Mouse (Mus musculus) gastrocnemius, adult 18-20 months (tissue): ENCODE results near the gene Gm8356. TPM values are rescaled to one million over a fixed set of nuclear protein-coding genes. Genes with fewer than 3 reads are reported as not detected.
"Not testable (repeated sequence)": the region's sequence is repeated elsewhere in the genome, so short reads cannot be mapped to it uniquely, and the experiment has no call there.

ENCODE experiments used
- DNase-seq: peaks from one replicate; pipeline ENCODE4 v3.0.0; 2021; ENCODE audit warnings: low spot score
- long read RNA-seq, 2 experiments: library from polyadenylated mRNA; stranded (forward); transcript quantifications; one replicate each; pipeline ENCODE4 v2.0.0; 2021
- total RNA-seq, 2 experiments: library from RNA; stranded (reverse); gene quantifications; 2 replicates each; pipeline ENCODE4 v1.2.3; 2021

Gene Gm8356
- not detected for total RNA-seq
- long read RNA-seq, experiment 1, result 0 reads
- long read RNA-seq, experiment 2, result 0 reads

DNA sequence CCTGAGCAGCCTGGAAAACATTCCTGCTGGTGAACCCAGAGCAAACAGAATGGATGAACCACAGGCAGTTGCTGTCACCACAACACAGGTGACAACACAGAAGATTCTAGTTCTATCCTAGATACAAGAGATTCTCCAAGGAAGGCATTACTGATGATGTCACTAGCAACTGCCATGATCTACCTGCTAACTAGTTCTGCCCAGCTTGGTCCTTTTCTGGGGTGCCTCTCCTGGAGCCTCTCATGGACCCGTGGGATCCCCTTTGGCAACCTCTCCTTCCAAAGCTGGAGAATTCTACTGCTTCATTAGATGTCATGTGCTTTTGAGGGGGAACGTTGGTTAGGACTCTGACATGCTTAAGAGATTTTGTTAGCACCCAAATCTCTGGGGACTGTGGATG, at the start of gene Gm8356:
Gm8356 (minus strand) TSS at position 101 of the 400 bp plus-strand sequence.
- DNase-seq, result not testable (repeated sequence)

DNA sequence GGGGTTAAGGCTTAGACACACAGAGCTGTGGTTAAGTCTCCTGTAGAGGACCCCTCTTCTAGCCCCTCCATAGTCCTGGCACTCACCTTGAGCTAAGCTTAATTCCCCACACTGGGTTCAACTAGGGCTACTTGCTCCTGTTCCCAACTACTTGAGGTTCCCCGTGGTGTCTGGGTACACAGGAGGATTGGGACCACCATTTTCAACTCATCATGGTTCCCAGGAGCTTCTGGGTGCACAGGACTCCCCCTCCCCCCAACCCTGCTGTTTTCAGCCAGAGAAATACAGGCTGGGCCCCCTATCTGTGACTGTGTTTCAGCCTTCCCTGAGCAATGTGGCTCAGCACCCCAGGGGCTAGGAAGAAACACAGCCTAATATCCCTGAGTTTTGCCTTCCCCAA, 50.8 kb downstream of the Gm8356 start:
- not testable (repeated sequence) for DNase-seq

DNA sequence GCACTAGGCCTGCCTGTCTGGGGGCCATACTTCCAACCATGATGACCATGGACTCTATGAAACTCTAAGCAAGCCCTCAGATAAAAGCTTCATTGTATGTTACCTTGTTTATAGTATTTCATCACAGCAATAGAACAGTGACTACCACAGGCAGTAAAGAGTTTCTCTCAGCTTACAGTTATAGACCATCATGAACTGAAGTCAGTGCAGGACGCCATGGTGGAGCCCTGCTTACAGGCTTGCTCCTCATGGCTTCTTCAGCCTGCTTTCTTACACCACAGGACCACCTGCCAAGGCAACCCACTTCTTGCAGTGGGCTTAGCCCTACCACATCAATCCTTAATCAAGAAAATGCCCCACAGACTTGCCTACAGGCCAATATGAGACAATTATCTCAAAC, 51.5 kb downstream of the Gm8356 start:
- DNase-seq, result not testable (repeated sequence)

DNA sequence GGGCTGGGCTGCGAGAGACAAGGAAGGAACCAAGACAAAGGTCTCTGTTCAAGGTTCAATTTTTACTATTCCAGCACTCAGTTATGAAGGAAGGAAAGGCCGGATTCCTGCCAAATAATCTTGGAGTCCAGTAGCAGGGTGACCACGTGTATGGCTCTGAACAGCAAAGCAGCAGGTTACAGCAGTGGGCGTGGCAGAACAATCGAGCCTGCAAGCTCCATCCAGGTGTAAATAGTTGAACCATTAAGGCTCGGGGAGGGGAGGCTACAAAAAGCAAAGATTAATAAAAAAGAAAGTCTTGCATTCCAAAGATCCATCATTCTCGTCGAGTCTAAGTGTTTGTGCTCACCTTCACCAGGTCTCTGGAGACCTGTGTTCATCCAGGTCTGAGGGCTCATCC, 55.0 kb downstream of the Gm8356 start:
- DNase-seq, result not testable (repeated sequence)

Other genes with a start within 250 kb of the Gm8356 start
- not detected for gene Gm21103, start 232.4 kb downstream of the Gm8356 start, total RNA-seq
- not detected for gene Gm3618, start 193.6 kb downstream of the Gm8356 start, total RNA-seq
- not detected for gene Gm16440, start 147.0 kb downstream of the Gm8356 start, total RNA-seq
- gene Gm3591, start 124.8 kb downstream of the Gm8356 start, total RNA-seq, result not detected
- gene Gm3594, start 92.7 kb downstream of the Gm8356 start, total RNA-seq, result not detected
- not detected for gene Gm3629, start 53.3 kb upstream of the Gm8356 start, total RNA-seq
- gene Gm3460, start 85.1 kb upstream of the Gm8356 start, total RNA-seq, result not detected
- not detected for gene Gm10251, start 146.9 kb upstream of the Gm8356 start, total RNA-seq
- not detected for gene Gm8050, start 183.0 kb upstream of the Gm8356 start, total RNA-seq
- 1 to 10 TPM in 1 of 2 experiments, under 1 TPM in 1; 0.82 to 1.0 TPM for gene Gm3636, start 205.0 kb upstream of the Gm8356 start, total RNA-seq
- not detected for gene Gm8362, start 237.1 kb upstream of the Gm8356 start, total RNA-seq